Mouse (Mus musculus): ENCODE results near the gene Tenm2.

- TF ChIP-seq POLR2A (IDR thresholded peaks at IDR 0.05; ENCODE audit: borderline replicate concordance, control insufficient read depth, low read depth, low read length) (no peak), CTCF (IDR thresholded peaks at IDR 0.05; ENCODE audit: control insufficient read depth, insufficient read depth, low read length) (no peak)
Measured at GRCm38 (mm10) chr11:36121410-36121929, 1114.3 kb downstream of the Tenm2 start.

Data from bone marrow, adult 2 months (tissue).